Mouse (Mus musculus) ES-E14 (cell line): ENCODE measurements around the gene Lamc2. TPM values are rescaled to one million over a fixed set of nuclear protein-coding genes. Genes with fewer than 3 reads are reported as not detected.

ENCODE experiments used
- DNase-seq: peaks from one replicate; pipeline ENCODE4 v3.0.0-alpha.2; 2013; ENCODE audit warnings: low read depth, low spot score
- H3K27ac ChIP-seq: 2 replicates; pipeline ENCODE4 v1.5.1; 2012; ENCODE audit warnings: low read depth, mild to moderate bottlenecking, low read length, moderate library complexity, mixed read lengths; ENCODE audit not compliant: poor library complexity, insufficient read depth, severe bottlenecking
- H3K36me3 ChIP-seq: 2 replicates; pipeline ENCODE4 v1.6.1; 2012; ENCODE audit warnings: mild to moderate bottlenecking, low read length, moderate library complexity, mixed read lengths; ENCODE audit not compliant: control insufficient read depth, poor library complexity, insufficient read depth, severe bottlenecking
- H3K4me1 ChIP-seq, 2 experiments: fragments of 150-350 bp in 1 of 2; sonication (generic) in 1 of 2; 2 replicates each; pipeline ENCODE4 v1.6.1; 2012; ENCODE audit warnings: low read length in 2 of 2, mild to moderate bottlenecking in 1 of 2, mixed read lengths in 1 of 2; ENCODE audit not compliant: control insufficient read depth in 2 of 2, insufficient read depth in 2 of 2, poor library complexity in 1 of 2
- H3K4me3 ChIP-seq, 2 experiments: fragments of 150-350 bp in 1 of 2; sonication (generic) in 1 of 2; 2 replicates each; pipeline ENCODE4 v1.5.1; 2012; ENCODE audit warnings: low read length in 2 of 2, low read depth in 1 of 2, mild to moderate bottlenecking in 1 of 2, mixed read lengths in 1 of 2; ENCODE audit not compliant: insufficient read depth in 1 of 2, poor library complexity in 1 of 2, severe bottlenecking in 1 of 2
- H3K9ac ChIP-seq: 2 replicates; pipeline ENCODE4 v1.6.1; 2012; ENCODE audit warnings: low read depth, mild to moderate bottlenecking, low read length, mixed read lengths; ENCODE audit not compliant: poor library complexity, insufficient read depth, severe bottlenecking
- H3K9me3 ChIP-seq: fragments of 150-350 bp; sonication (generic); 2 replicates; pipeline ENCODE4 v1.6.1; 2012; ENCODE audit warnings: low read depth, mild to moderate bottlenecking, low read length; ENCODE audit not compliant: control insufficient read depth, insufficient read depth
- CHD2 ChIP-seq: IDR thresholded peaks from 2 replicates; pipeline ENCODE4 v1.6.1; 2014; ENCODE audit warnings: mild to moderate bottlenecking, low read depth, low read length, inconsistent platforms
- HCFC1 ChIP-seq: IDR thresholded peaks from 2 replicates; pipeline ENCODE4 v1.6.1; 2012; ENCODE audit warnings: low read length, inconsistent platforms, borderline replicate concordance; ENCODE audit not compliant: insufficient read depth
- MAFK ChIP-seq: IDR thresholded peaks from 2 replicates; pipeline ENCODE4 v1.6.1; 2014; ENCODE audit warnings: mild to moderate bottlenecking, low read depth, low read length, inconsistent platforms; ENCODE audit not compliant: insufficient read depth
- ZC3H11A ChIP-seq: IDR thresholded peaks from 2 replicates; pipeline ENCODE4 v1.6.1; 2012; ENCODE audit warnings: low read depth, mild to moderate bottlenecking, inconsistent platforms, low read length, borderline replicate concordance
- ZNF384 ChIP-seq: IDR thresholded peaks from 2 replicates; pipeline ENCODE4 v1.6.1; 2012; ENCODE audit warnings: low read depth, low read length, inconsistent platforms
- in situ Hi-C, 2 experiments: fragments of 600-800 bp; cut with MboI; formaldehyde crosslinking; loops; one replicate each; pipeline ENCODE4 v1.15.1; 2025; ENCODE audit warnings: low sequenced_read_pairs in 2 of 2, inconsistent platforms in 1 of 2; ENCODE audit not compliant: unreplicated experiment in 2 of 2
- total RNA-seq: library from RNA; depleted of rRNA; stranded (reverse); fragments of 300-350 nt; gene quantifications from 2 replicates; pipeline ENCODE4 v1.2.3, GENCODE M21; 2012

Gene Lamc2
- total RNA-seq, 1 experiment: 24.3 TPM

DNA sequence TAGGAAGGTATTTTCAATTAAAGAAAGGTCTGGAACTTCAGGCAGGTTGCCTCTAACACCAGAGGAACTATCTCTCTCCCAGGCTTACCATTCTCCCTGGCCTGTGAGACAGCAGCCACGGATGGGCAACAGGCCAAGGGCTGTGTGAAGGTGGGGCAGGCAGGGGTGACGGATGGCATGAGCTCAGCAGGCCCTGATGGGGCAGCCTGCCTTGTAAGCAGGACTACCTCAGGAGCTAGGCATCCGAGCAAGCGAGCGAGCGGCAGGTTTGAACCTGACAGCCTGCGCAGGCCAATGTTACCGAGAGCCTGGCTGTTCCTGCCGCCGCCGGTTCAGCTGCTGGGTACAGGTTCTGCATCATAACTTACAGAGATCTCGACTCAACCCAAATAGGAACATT, 11.4 kb downstream of the Lamc2 start:
- no peaks in the 10 kb centered on the region for H3K9me3 ChIP-seq
- DNase-seq: no peak
- H3K9ac ChIP-seq: 0 out of 2 replicates have a peak overlapping the region, but pooled peaks have one; percentile 30
- TF ChIP-seq MAFK: no peak
- TF ChIP-seq ZC3H11A: no peak
- TF ChIP-seq ZNF384: no peak
- TF ChIP-seq HCFC1: no peak
- TF ChIP-seq CHD2: no peak
- H3K27ac ChIP-seq: no peak overlapping the region
- no peaks in the 10 kb centered on the region for H3K36me3 ChIP-seq
- H3K4me3 ChIP-seq: peak overlapping the region; percentile 22 to 37; a peak in 2 of 4 replicates
- in situ Hi-C loops: no loop called here
- H3K4me1 ChIP-seq: peaks cover 0 to 15% of the 10 kb centered on the region in 2 experiments; a peak in 3 of 4 replicates

DNA sequence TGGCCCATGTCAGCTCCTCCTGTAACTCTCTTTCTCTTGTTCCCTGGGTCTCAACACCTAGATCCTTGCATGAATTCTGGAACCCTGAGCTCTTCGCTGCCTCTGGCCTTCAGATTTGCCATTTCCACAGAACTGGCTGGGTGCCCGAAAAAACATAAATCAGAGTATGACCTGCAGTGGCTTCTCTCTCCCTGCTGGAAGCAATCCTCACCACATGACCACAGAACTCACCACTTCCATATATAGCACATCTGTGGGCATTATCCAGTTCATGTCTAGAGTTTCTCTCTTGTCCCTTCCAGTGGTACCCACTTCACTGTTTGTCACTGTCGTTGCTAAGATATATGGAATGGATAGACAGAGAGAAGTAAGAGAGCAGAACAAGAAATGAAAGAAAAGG, 13.0 kb downstream of the Lamc2 start:
- no peak overlapping the region for H3K9ac ChIP-seq
- no peak overlapping the region for H3K27ac ChIP-seq
- TF ChIP-seq MAFK: no peak
- TF ChIP-seq ZNF384: no peak
- no peak for TF ChIP-seq HCFC1
- H3K36me3 ChIP-seq: no peaks in the 10 kb centered on the region
- H3K4me1 ChIP-seq: peaks cover 0 to 15% of the 10 kb centered on the region in 2 experiments; a peak in 3 of 4 replicates
- H3K4me3 ChIP-seq: no peak overlapping the region
- in situ Hi-C loops: no loop called here
- DNase-seq: no peak
- H3K9me3 ChIP-seq: no peaks in the 10 kb centered on the region

DNA sequence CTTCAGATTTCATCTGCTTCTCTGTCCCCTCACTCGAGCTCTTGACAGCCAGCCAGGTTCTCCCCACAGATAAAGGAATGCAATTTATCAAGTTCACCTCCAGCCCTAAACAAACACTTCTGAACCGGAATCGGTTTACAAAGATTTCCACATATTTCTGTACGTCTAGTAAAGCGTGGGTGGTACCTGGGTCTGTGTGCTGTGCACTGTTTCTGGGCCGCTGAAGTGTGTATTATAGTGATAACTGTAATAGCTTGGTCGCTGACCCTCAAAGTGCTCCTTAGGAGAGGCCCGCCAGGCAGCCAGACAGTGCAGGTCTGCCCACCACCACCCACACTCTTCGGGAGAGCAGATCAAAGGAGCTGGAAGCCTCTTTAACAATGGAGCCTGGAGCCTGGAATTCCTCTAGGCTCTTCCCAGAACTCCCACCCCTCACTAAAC, 13.9 kb downstream of the Lamc2 start:
- in situ Hi-C loops: no loop called here
- Histone ChIP-seq H3K36me3 (no peaks in the 10 kb centered on the region), H3K4me1 (peaks cover 0 to 15% of the 10 kb centered on the region in 2 experiments; a peak in 3 of 4 replicates), H3K9ac (0 out of 2 replicates have a peak overlapping the region, but pooled peaks have one; percentile 55), H3K9me3 (no peaks in the 10 kb centered on the region), H3K4me3 (no peak overlapping the region), H3K27ac (no peak overlapping the region)
- DNase-seq: no peak
- TF ChIP-seq MAFK: no peak
- TF ChIP-seq HCFC1: no peak
- TF ChIP-seq ZNF384: no peak
- no peak for TF ChIP-seq CHD2
- TF ChIP-seq ZC3H11A: no peak

DNA sequence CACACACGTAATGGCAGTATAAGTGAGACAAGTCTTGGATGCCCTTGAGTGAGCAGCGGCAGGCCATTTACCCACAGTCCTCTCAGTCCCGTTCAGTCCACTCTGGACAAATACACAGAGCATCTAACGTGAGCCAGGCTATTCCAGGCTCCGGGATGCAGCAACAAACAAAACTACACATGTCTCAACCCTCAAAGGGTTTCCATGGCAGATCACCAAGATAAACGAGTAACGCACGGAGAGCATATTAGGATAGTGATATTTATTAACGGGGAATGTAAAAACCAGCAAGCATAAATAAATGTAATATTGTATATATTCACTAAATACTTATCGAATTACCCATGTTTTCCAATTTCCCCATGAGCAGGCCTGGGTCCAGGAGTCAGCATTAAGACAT, 15.2 kb downstream of the Lamc2 start:
- in situ Hi-C loops: no loop called here
- Histone ChIP-seq H3K36me3 (no peaks in the 10 kb centered on the region), H3K4me3 (no peak overlapping the region), H3K4me1 (peaks cover 0 to 15% of the 10 kb centered on the region in 2 experiments; a peak in 3 of 4 replicates), H3K9me3 (no peaks in the 10 kb centered on the region), H3K9ac (no peak overlapping the region), H3K27ac (no peak overlapping the region)
- DNase-seq: no peak
- TF ChIP-seq ZNF384 (no peak), HCFC1 (no peak), ZC3H11A (no peak), CHD2 (no peak), MAFK (no peak)

DNA sequence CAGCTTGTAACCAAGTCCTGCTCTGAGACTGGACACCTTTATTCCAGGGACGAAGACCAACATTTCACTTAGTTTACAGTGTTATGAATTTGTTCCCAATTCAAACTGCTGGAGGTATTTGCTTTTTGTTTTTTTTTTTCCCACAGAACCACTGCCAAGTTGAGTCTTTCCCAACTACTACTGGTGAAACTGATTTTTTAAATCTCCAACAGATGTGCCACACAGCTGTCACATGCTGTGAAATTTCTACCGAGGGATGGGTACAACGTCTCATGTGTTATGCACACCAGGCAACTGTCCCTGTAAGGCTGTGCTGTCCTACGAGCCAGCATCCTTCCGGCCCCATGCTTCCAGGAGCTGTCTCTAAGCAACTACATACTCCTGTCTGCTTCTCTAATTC, 18.0 kb downstream of the Lamc2 start:
- TF ChIP-seq ZC3H11A: no peak
- TF ChIP-seq MAFK: no peak
- TF ChIP-seq ZNF384: no peak
- no peak for TF ChIP-seq HCFC1
- TF ChIP-seq CHD2: no peak
- DNase-seq: no peak

More for the DNA sequence above, 18.0 kb downstream of the Lamc2 start:
- no peaks in the 10 kb centered on the region for H3K9me3 ChIP-seq
- H3K4me3 ChIP-seq: no peak overlapping the region
- H3K9ac ChIP-seq: no peak overlapping the region
- in situ Hi-C loops: no loop called here
- H3K36me3 ChIP-seq: no peaks in the 10 kb centered on the region
- H3K4me1 ChIP-seq: peaks cover 0 to 12% of the 10 kb centered on the region in 2 experiments; a peak in 3 of 4 replicates
- no peak overlapping the region for H3K27ac ChIP-seq
